Mouse (Mus musculus) MEL (cell line): Measurements from ENCODE around the gene Spop.

Source experiments
- CTCF ChIP-seq, 3 experiments: IDR thresholded peaks in 2 of 3; conservative IDR thresholded peaks in 1 of 3; 2 replicates each; pipeline ENCODE4 v1.5.1; 2011 to 2012; ENCODE audit warnings: low read length in 3 of 3, low read depth in 2 of 3, mild to moderate bottlenecking in 2 of 3, improper control_type of control experiment in 1 of 3, inconsistent platforms in 1 of 3, mixed read lengths in 1 of 3, moderate library complexity in 1 of 3; ENCODE audit not compliant: control insufficient read depth in 1 of 3, insufficient read depth in 1 of 3, poor library complexity in 1 of 3, severe bottlenecking in 1 of 3
- EP300 ChIP-seq, 2 experiments: IDR thresholded peaks; 2 replicates each; pipeline ENCODE4 v1.6.1; 2011; ENCODE audit warnings: improper control_type of control experiment in 2 of 2, low read length in 2 of 2, low read depth in 1 of 2, mild to moderate bottlenecking in 1 of 2
- GABPA ChIP-seq: IDR thresholded peaks from 2 replicates; pipeline ENCODE4 v1.6.1; 2012; ENCODE audit warnings: low read depth, mild to moderate bottlenecking, inconsistent platforms, low read length, improper control_type of control experiment, moderate library complexity
- GATA1 ChIP-seq: IDR thresholded peaks from 2 replicates; pipeline ENCODE4 v1.6.1; 2011; ENCODE audit warnings: low read depth, low read length, improper control_type of control experiment
- MXI1 ChIP-seq: IDR thresholded peaks from 2 replicates; pipeline ENCODE4 v1.6.1; 2011; ENCODE audit warnings: mild to moderate bottlenecking, low read depth, low read length, improper control_type of control experiment
- NRF1 ChIP-seq: IDR thresholded peaks from 2 replicates; pipeline ENCODE4 v1.6.1; 2014; ENCODE audit warnings: low read depth, mild to moderate bottlenecking, inconsistent platforms, low read length, improper control_type of control experiment, moderate library complexity; ENCODE audit not compliant: poor library complexity, insufficient read depth, severe bottlenecking
- POLR2A ChIP-seq, 2 experiments: IDR thresholded peaks; 2 replicates each; pipeline ENCODE4 v1.6.1; 2011 to 2012; ENCODE audit warnings: low read length in 2 of 2, mild to moderate bottlenecking in 2 of 2, control low read depth in 1 of 2, improper control_type of control experiment in 1 of 2, low read depth in 1 of 2, moderate library complexity in 1 of 2; ENCODE audit not compliant: control insufficient read depth in 1 of 2, insufficient read depth in 1 of 2, poor library complexity in 1 of 2
- POLR2AphosphoS2 ChIP-seq: IDR thresholded peaks from 2 replicates; pipeline ENCODE4 v1.6.1; 2011; ENCODE audit warnings: low read length, improper control_type of control experiment
- POLR2AphosphoS5 ChIP-seq: IDR thresholded peaks from 2 replicates; pipeline ENCODE4 v1.6.1; 2012; ENCODE audit warnings: low read depth, borderline replicate concordance, mild to moderate bottlenecking, inconsistent platforms, low read length, moderate library complexity, mixed read lengths
- RAD21 ChIP-seq: IDR thresholded peaks from 2 replicates; pipeline ENCODE4 v1.6.1; 2011; ENCODE audit warnings: mild to moderate bottlenecking, low read depth, low read length, improper control_type of control experiment
- TAL1 ChIP-seq: IDR thresholded peaks from 2 replicates; pipeline ENCODE4 v1.6.1; 2012; ENCODE audit warnings: mild to moderate bottlenecking, inconsistent platforms, low read length, moderate library complexity, mixed read lengths
- TCF12 ChIP-seq: IDR thresholded peaks from 2 replicates; pipeline ENCODE4 v1.6.1; 2014; ENCODE audit warnings: low read depth, mild to moderate bottlenecking, inconsistent platforms, low read length, improper control_type of control experiment, moderate library complexity
- ZMIZ1 ChIP-seq: IDR thresholded peaks from 2 replicates; pipeline ENCODE4 v1.6.1; 2012; ENCODE audit warnings: low read depth, mild to moderate bottlenecking, inconsistent platforms, low read length, improper control_type of control experiment, moderate library complexity

DNA sequence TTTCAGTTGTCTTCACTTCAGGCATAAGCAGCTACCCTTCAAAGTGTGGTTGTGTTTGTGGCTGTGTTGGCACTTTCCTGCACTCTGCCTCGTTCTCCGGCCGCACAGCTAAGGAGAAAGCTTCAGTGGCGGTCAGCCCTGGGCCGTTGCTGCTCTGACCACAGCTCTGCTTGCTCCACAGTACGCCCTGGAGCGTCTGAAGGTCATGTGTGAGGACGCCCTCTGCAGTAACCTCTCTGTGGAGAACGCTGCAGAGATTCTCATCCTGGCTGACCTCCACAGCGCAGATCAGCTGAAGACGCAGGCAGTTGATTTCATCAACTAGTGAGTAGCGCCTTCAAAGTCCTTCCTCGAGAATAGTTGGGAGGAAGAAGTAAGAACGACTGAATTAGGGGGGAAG lies 76.2 kb downstream of the Spop start:
- TF ChIP-seq CTCF (IDR thresholded peaks at IDR 0.05 in 2 of 3, conservative IDR thresholded peaks at IDR 0.05 in 1 of 3; ENCODE audit: control insufficient read depth in 1 of 3, insufficient read depth in 1 of 3, low read depth in 2 of 3, low read length in 3 of 3, poor library complexity in 1 of 3, severe bottlenecking in 1 of 3) (no peak), ZMIZ1 (no peak), POLR2A (IDR thresholded peaks at IDR 0.05; ENCODE audit: control insufficient read depth in 1 of 2, insufficient read depth in 1 of 2, low read depth in 1 of 2, low read length in 2 of 2, poor library complexity in 1 of 2) (no peak), TCF12 (no peak), MXI1 (no peak), NRF1 (no peak), TAL1 (no peak), RAD21 (no peak), GABPA (no peak), POLR2AphosphoS5 (no peak), GATA1 (no peak), POLR2AphosphoS2 (no peak), EP300 (IDR thresholded peaks at IDR 0.05; ENCODE audit: low read depth in 1 of 2, low read length in 2 of 2) (no peak)
